Mouse (Mus musculus): Measurements from ENCODE around the gene Olfr152. TPM values are rescaled to one million over a fixed set of nuclear protein-coding genes. Genes with fewer than 3 reads are reported as not detected.

Olfr152 gene
- polyA plus RNA-seq (2012; ENCODE audit: insufficient read depth, low replicate concordance): not detected in 2 replicates

GRCm38 (mm10) chr2:87779183-87779582 is at the start of gene Olfr152:
Gene Olfr152, plus strand, starts transcription at chr2:87779483.
- Histone ChIP-seq H3K27me3 (replicated peaks) (no peaks in the 10 kb centered on the region), H3K4me1 (no peaks in the 10 kb centered on the region), H3K4me3 (replicated peaks) (no peak within 1 kb of the TSS), H3K9me3 (peaks cover 5% of the 10 kb centered on the region; the same call in 1 of the 2 replicates), H3K36me3 (replicated peaks; ENCODE audit: low read length) (no peaks in the 10 kb centered on the region)
- TF ChIP-seq FLI1 (IDR thresholded peaks at IDR 0.05; ENCODE audit: low read length) (no peak), GATA1 (IDR thresholded peaks at IDR 0.05; ENCODE audit: borderline replicate concordance, low read length) (no peak)

GRCm38 (mm10) chr2:87739878-87740277 is 39.4 kb upstream of the Olfr152 start, which contains the start of gene Olfr1138:
Gene Olfr1138, minus strand, starts transcription at chr2:87739978.
- no peaks in the 10 kb centered on the region for H3K4me1 ChIP-seq
- no peaks in the 10 kb centered on the region for H3K36me3 ChIP-seq (replicated peaks; ENCODE audit: low read length)
- H3K4me3 ChIP-seq (replicated peaks): no peak within 1 kb of the TSS
- TF ChIP-seq FLI1 (IDR thresholded peaks at IDR 0.05; ENCODE audit: low read length): no peak
- no peak for TF ChIP-seq GATA1 (IDR thresholded peaks at IDR 0.05; ENCODE audit: borderline replicate concordance, low read length)
- H3K9me3 ChIP-seq: no peaks in the 10 kb centered on the region
- no peaks in the 10 kb centered on the region for H3K27me3 ChIP-seq (replicated peaks)

GRCm38 (mm10) chr2:87743452-87743851 is 35.8 kb upstream of the Olfr152 start, which contains the start of gene Olfr1140:
Gene Olfr1140, plus strand, starts transcription at chr2:87743752.
- no peak for TF ChIP-seq GATA1 (IDR thresholded peaks at IDR 0.05; ENCODE audit: borderline replicate concordance, low read length)
- no peak for TF ChIP-seq FLI1 (IDR thresholded peaks at IDR 0.05; ENCODE audit: low read length)
- Histone ChIP-seq H3K4me1 (no peaks in the 10 kb centered on the region), H3K27me3 (replicated peaks) (no peaks in the 10 kb centered on the region), H3K4me3 (replicated peaks) (no peak within 1 kb of the TSS), H3K36me3 (replicated peaks; ENCODE audit: low read length) (no peaks in the 10 kb centered on the region), H3K9me3 (no peaks in the 10 kb centered on the region)

GRCm38 (mm10) chr2:87753891-87754290 is 25.4 kb upstream of the Olfr152 start, which contains the start of gene Olfr1141:
Gene Olfr1141, minus strand, starts transcription at chr2:87753991.
- no peak within 1 kb of the TSS for H3K4me3 ChIP-seq (replicated peaks)
- no peaks in the 10 kb centered on the region for H3K9me3 ChIP-seq
- no peaks in the 10 kb centered on the region for H3K4me1 ChIP-seq
- TF ChIP-seq FLI1 (IDR thresholded peaks at IDR 0.05; ENCODE audit: low read length) (no peak), GATA1 (IDR thresholded peaks at IDR 0.05; ENCODE audit: borderline replicate concordance, low read length) (no peak)
- H3K36me3 ChIP-seq (replicated peaks; ENCODE audit: low read length): no peaks in the 10 kb centered on the region
- no peaks in the 10 kb centered on the region for H3K27me3 ChIP-seq (replicated peaks)

GRCm38 (mm10) chr2:87776143-87776542 is 3.1 kb upstream of the Olfr152 start:
- Histone ChIP-seq H3K4me1 (no peaks in the 10 kb centered on the region), H3K9me3 (peaks cover 5% of the 10 kb centered on the region; the same call in 1 of the 2 replicates), H3K4me3 (replicated peaks) (no peak overlapping the region), H3K27me3 (replicated peaks) (no peaks in the 10 kb centered on the region), H3K36me3 (replicated peaks; ENCODE audit: low read length) (no peaks in the 10 kb centered on the region)
- TF ChIP-seq FLI1 (IDR thresholded peaks at IDR 0.05; ENCODE audit: low read length): no peak
- TF ChIP-seq GATA1 (IDR thresholded peaks at IDR 0.05; ENCODE audit: borderline replicate concordance, low read length): no peak

GRCm38 (mm10) chr2:87800292-87800691 is 21.0 kb downstream of the Olfr152 start, which contains the start of gene Olfr1143:
Gene Olfr1143, plus strand, starts transcription at chr2:87800592.
- Histone ChIP-seq H3K4me3 (replicated peaks) (no peak within 1 kb of the TSS), H3K27me3 (replicated peaks) (no peaks in the 10 kb centered on the region), H3K9me3 (no peaks in the 10 kb centered on the region), H3K36me3 (replicated peaks; ENCODE audit: low read length) (no peaks in the 10 kb centered on the region), H3K4me1 (no peaks in the 10 kb centered on the region)
- TF ChIP-seq FLI1 (IDR thresholded peaks at IDR 0.05; ENCODE audit: low read length) (no peak), GATA1 (IDR thresholded peaks at IDR 0.05; ENCODE audit: borderline replicate concordance, low read length) (no peak)

- Histone ChIP-seq H3K27me3 (replicated peaks) (no peaks in the 10 kb centered on the region), H3K9me3 (no peaks in the 10 kb centered on the region), H3K4me3 (replicated peaks) (no peak within 1 kb of the TSS), H3K4me1 (no peaks in the 10 kb centered on the region), H3K36me3 (replicated peaks; ENCODE audit: low read length) (no peaks in the 10 kb centered on the region)
- no peak for TF ChIP-seq FLI1 (IDR thresholded peaks at IDR 0.05; ENCODE audit: low read length)
- no peak for TF ChIP-seq GATA1 (IDR thresholded peaks at IDR 0.05; ENCODE audit: borderline replicate concordance, low read length)
Measured at GRCm38 (mm10) chr2:87809522-87809921, 30.2 kb downstream of the Olfr152 start, which contains the start of gene Olfr1145. Gene Olfr1145, plus strand, starts transcription at chr2:87809822.

- TF ChIP-seq GATA1 (IDR thresholded peaks at IDR 0.05; ENCODE audit: borderline replicate concordance, low read length) (no peak), FLI1 (IDR thresholded peaks at IDR 0.05; ENCODE audit: low read length) (no peak)
- no peaks in the 10 kb centered on the region for H3K27me3 ChIP-seq (replicated peaks)
- H3K36me3 ChIP-seq (replicated peaks; ENCODE audit: low read length): no peaks in the 10 kb centered on the region
- no peaks in the 10 kb centered on the region for H3K4me1 ChIP-seq
- no peaks in the 10 kb centered on the region for H3K9me3 ChIP-seq
- no peak within 1 kb of the TSS for H3K4me3 ChIP-seq (replicated peaks)
Measured at GRCm38 (mm10) chr2:87830233-87830632, 51.0 kb downstream of the Olfr152 start, which contains the start of gene Olfr1148. Gene Olfr1148, plus strand, starts transcription at chr2:87830533.

Other genes with a start within 250 kb of the Olfr152 start
- not detected in 2 replicates for gene Olfr153, start 247.7 kb upstream of the Olfr152 start, polyA plus RNA-seq (2012; ENCODE audit: insufficient read depth, low replicate concordance)
- gene Olfr1128, start 233.9 kb upstream of the Olfr152 start, polyA plus RNA-seq (2012; ENCODE audit: insufficient read depth, low replicate concordance): not detected in 2 replicates
- not detected in 2 replicates for gene Olfr1129, start 205.6 kb upstream of the Olfr152 start, polyA plus RNA-seq (2012; ENCODE audit: insufficient read depth, low replicate concordance)
- gene Olfr1130, start 173.3 kb upstream of the Olfr152 start, polyA plus RNA-seq (2012; ENCODE audit: insufficient read depth, low replicate concordance): not detected in 2 replicates
- not detected in 2 replicates for gene Olfr1131, start 152.4 kb upstream of the Olfr152 start, polyA plus RNA-seq (2012; ENCODE audit: insufficient read depth, low replicate concordance)
- not detected in 2 replicates for gene Olfr1132, start 141.9 kb upstream of the Olfr152 start, polyA plus RNA-seq (2012; ENCODE audit: insufficient read depth, low replicate concordance)
- not detected in 2 replicates for gene Olfr1133, start 132.1 kb upstream of the Olfr152 start, polyA plus RNA-seq (2012; ENCODE audit: insufficient read depth, low replicate concordance)
- gene Olfr1134, start 121.0 kb upstream of the Olfr152 start, polyA plus RNA-seq (2012; ENCODE audit: insufficient read depth, low replicate concordance): not detected in 2 replicates
- not detected in 2 replicates for gene Olfr1135, start 105.8 kb upstream of the Olfr152 start, polyA plus RNA-seq (2012; ENCODE audit: insufficient read depth, low replicate concordance)
- not detected in 2 replicates for gene Olfr1136, start 85.5 kb upstream of the Olfr152 start, polyA plus RNA-seq (2012; ENCODE audit: insufficient read depth, low replicate concordance)
- 0.71 TPM in 1 of 2 replicates, not detected in the other for gene Olfr1137, start 66.3 kb upstream of the Olfr152 start, polyA plus RNA-seq (2012; ENCODE audit: insufficient read depth, low replicate concordance)
- not detected in 2 replicates for gene Olfr1138, start 39.5 kb upstream of the Olfr152 start, polyA plus RNA-seq (2012; ENCODE audit: insufficient read depth, low replicate concordance)
- gene Olfr1140, start 35.7 kb upstream of the Olfr152 start, polyA plus RNA-seq (2012; ENCODE audit: insufficient read depth, low replicate concordance): not detected in 2 replicates
- not detected in 2 replicates for gene Olfr1141, start 25.5 kb upstream of the Olfr152 start, polyA plus RNA-seq (2012; ENCODE audit: insufficient read depth, low replicate concordance)
- not detected in 2 replicates for gene Olfr1143, start 21.1 kb downstream of the Olfr152 start, polyA plus RNA-seq (2012; ENCODE audit: insufficient read depth, low replicate concordance)
- gene Olfr1145, start 30.3 kb downstream of the Olfr152 start, polyA plus RNA-seq (2012; ENCODE audit: insufficient read depth, low replicate concordance): not detected in 2 replicates
- gene Olfr1148, start 51.0 kb downstream of the Olfr152 start, polyA plus RNA-seq (2012; ENCODE audit: insufficient read depth, low replicate concordance): not detected in 2 replicates
- not detected in 2 replicates for gene Olfr1150-ps1, start 64.5 kb downstream of the Olfr152 start, polyA plus RNA-seq (2012; ENCODE audit: insufficient read depth, low replicate concordance)
- gene Olfr1151, start 76.4 kb downstream of the Olfr152 start, polyA plus RNA-seq (2012; ENCODE audit: insufficient read depth, low replicate concordance): not detected in 2 replicates
- 0.43 TPM in 1 of 2 replicates, not detected in the other for gene Olfr1152, start 87.0 kb downstream of the Olfr152 start, polyA plus RNA-seq (2012; ENCODE audit: insufficient read depth, low replicate concordance)
- gene Olfr1153, start 115.5 kb downstream of the Olfr152 start, polyA plus RNA-seq (2012; ENCODE audit: insufficient read depth, low replicate concordance): not detected in 2 replicates
- not detected in 2 replicates for gene Olfr1154, start 125.7 kb downstream of the Olfr152 start, polyA plus RNA-seq (2012; ENCODE audit: insufficient read depth, low replicate concordance)
- not detected in 2 replicates for gene Olfr1155, start 165.7 kb downstream of the Olfr152 start, polyA plus RNA-seq (2012; ENCODE audit: insufficient read depth, low replicate concordance)
- gene Olfr1156, start 173.6 kb downstream of the Olfr152 start, polyA plus RNA-seq (2012; ENCODE audit: insufficient read depth, low replicate concordance): not detected in 2 replicates
- gene Olfr1157, start 188.8 kb downstream of the Olfr152 start, polyA plus RNA-seq (2012; ENCODE audit: insufficient read depth, low replicate concordance): not detected in 2 replicates
- not detected in 2 replicates for gene Olfr74, start 195.2 kb downstream of the Olfr152 start, polyA plus RNA-seq (2012; ENCODE audit: insufficient read depth, low replicate concordance)
- gene Olfr1158, start 210.6 kb downstream of the Olfr152 start, polyA plus RNA-seq (2012; ENCODE audit: insufficient read depth, low replicate concordance): not detected in 2 replicates
- not detected in 2 replicates for gene Olfr1160, start 228.8 kb downstream of the Olfr152 start, polyA plus RNA-seq (2012; ENCODE audit: insufficient read depth, low replicate concordance)
- not detected in 2 replicates for gene Olfr1161, start 243.3 kb downstream of the Olfr152 start, polyA plus RNA-seq (2012; ENCODE audit: insufficient read depth, low replicate concordance)